Mouse (Mus musculus): ENCODE results near the gene Glis3. TPM values are rescaled to one million over a fixed set of nuclear protein-coding genes. Genes with fewer than 3 reads are reported as not detected.

Gene Glis3
- polyA plus RNA-seq, 1 experiment = 6.5 TPM

DNA sequence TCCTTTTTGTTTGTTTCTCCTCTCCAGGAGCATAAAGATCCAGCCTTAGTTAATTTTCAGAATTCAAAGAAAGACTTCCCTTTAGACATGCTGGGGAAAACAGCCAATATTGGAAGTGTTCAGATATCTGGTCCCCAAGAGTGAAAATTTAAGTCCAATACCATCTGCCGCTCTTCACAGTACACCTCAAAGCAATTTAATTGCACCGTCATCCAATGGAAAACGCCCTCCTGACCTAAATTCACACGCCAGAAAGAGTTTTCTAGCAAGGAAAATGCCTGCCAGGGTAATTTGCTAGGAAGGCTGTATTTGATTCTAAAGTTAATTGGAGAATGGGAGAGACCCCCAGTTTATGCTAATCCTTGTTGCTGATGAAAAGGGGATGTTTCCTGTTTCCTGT lies 374.4 kb downstream of the Glis3 start:
- WGBS = 49% methylated on average over 4 of the region's 4 CpGs
- Histone ChIP-seq H3K4me3 (replicated peaks; ENCODE audit: extremely low read depth, low read depth, low read length) (no peak overlapping the region), H3K4me1 (ENCODE audit: control insufficient read depth, insufficient read depth, low read length) (no peaks in the 10 kb centered on the region)
- DNase-seq = no peak
- no peak for TF ChIP-seq POLR2A (IDR thresholded peaks at IDR 0.05; ENCODE audit: borderline replicate concordance, extremely low read depth, low read depth, low read length)
- TF ChIP-seq CTCF (IDR thresholded peaks at IDR 0.05; ENCODE audit: insufficient read depth, low read length) = no peak

- TF ChIP-seq POLR2A (IDR thresholded peaks at IDR 0.05; ENCODE audit: borderline replicate concordance, extremely low read depth, low read depth, low read length) = no peak
- TF ChIP-seq CTCF (IDR thresholded peaks at IDR 0.05; ENCODE audit: insufficient read depth, low read length) = no peak
- 75% methylated on average over 2 of the region's 2 CpGs for WGBS
- no peak for DNase-seq
- Histone ChIP-seq H3K4me3 (replicated peaks; ENCODE audit: extremely low read depth, low read depth, low read length) (no peak overlapping the region), H3K4me1 (ENCODE audit: control insufficient read depth, insufficient read depth, low read length) (no peaks in the 10 kb centered on the region)
Observed at GRCm38 (mm10) chr19:28302831-28303242, 377.0 kb downstream of the Glis3 start.

DNA sequence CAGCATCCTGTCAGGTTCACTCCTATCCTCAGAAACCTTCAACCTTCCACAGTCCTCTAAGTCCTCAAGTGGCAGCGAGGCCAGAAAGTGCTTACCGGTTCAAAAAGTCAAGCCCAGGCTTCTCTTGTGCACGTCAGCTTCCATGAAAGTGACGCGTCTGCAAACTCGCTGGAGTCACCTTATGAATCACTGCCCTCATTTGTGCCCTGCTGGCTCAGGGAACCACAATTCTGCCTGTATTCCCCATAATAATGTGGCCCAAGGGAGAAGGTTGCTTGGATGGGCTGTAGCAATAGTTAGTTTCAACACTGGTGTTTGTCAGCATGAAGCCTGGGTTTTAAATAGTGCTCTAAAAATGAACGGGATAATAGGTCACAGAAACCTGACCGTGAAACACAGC lies 379.7 kb downstream of the Glis3 start:
- DNase-seq = no peak
- no peak overlapping the region for H3K4me3 ChIP-seq (replicated peaks; ENCODE audit: extremely low read depth, low read depth, low read length)
- no peaks in the 10 kb centered on the region for H3K4me1 ChIP-seq (ENCODE audit: control insufficient read depth, insufficient read depth, low read length)
- 85% methylated on average over 8 of the region's 8 CpGs for WGBS
- TF ChIP-seq POLR2A (IDR thresholded peaks at IDR 0.05; ENCODE audit: borderline replicate concordance, extremely low read depth, low read depth, low read length) (no peak), CTCF (IDR thresholded peaks at IDR 0.05; ENCODE audit: insufficient read depth, low read length) (no peak)

DNA sequence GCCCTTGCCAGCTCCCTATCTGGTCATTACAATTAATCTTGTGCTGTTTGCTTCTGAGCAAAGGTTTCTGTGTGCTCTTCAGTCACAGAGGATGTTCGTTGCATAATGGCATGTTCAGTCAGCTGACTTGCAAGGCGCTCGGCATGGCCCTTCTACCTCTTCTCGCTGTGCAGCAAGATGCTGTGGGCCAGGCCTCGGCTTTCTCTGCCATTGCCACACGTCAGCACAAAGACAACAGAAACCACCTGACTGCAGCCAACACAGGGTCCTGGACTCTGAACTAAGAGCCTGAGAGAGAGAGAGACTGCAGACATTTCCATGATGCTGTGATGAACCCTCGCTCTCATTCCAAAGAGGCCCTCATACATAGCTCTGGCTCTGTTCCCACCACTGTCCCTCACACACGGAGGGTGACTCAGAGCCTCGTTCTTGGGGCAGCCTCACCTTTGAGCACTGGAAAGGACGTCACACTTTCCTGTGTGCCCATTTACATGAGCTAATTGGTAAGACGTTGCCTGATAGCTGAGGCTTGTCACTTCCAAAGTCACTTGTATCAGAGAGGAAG lies 380.6 kb downstream of the Glis3 start:
- DNase-seq = no peak
- H3K4me1 ChIP-seq (ENCODE audit: control insufficient read depth, insufficient read depth, low read length) = no peaks in the 10 kb centered on the region
- TF ChIP-seq POLR2A (IDR thresholded peaks at IDR 0.05; ENCODE audit: borderline replicate concordance, extremely low read depth, low read depth, low read length) = no peak
- no peak for TF ChIP-seq CTCF (IDR thresholded peaks at IDR 0.05; ENCODE audit: insufficient read depth, low read length)
- 52% methylated on average over 11 of the region's 11 CpGs for WGBS
- no peak overlapping the region for H3K4me3 ChIP-seq (replicated peaks; ENCODE audit: extremely low read depth, low read depth, low read length)

DNA sequence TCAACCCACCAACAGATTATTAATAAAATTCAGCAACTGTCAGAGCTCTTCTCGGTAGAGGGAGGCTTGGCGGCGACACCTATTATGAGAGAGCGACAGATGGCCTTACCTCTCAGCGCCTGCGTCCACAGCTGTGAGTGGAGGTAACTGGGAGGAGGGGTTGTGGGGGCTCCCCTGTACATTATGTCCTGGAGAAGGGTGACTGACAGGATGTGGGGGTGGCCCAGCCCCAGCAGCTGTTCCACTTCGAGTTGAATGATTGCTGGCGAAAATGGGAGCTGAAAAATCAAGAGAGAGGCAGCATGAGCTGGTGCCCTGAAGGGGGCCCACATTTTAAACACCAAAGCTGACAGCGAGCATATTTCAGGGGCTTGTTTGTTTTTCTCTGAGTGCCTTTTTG lies 381.2 kb downstream of the Glis3 start:
- TF ChIP-seq CTCF (IDR thresholded peaks at IDR 0.05; ENCODE audit: insufficient read depth, low read length) (no peak), POLR2A (IDR thresholded peaks at IDR 0.05; ENCODE audit: borderline replicate concordance, extremely low read depth, low read depth, low read length) (no peak)
- Histone ChIP-seq H3K4me3 (replicated peaks; ENCODE audit: extremely low read depth, low read depth, low read length) (no peak overlapping the region), H3K4me1 (ENCODE audit: control insufficient read depth, insufficient read depth, low read length) (no peaks in the 10 kb centered on the region)
- 69% methylated on average over 9 of the region's 9 CpGs for WGBS
- no peak for DNase-seq

GRCm38 (mm10) chr19:28291596-28291995 lies 388.3 kb downstream of the Glis3 start:
- no peak for DNase-seq
- TF ChIP-seq POLR2A (IDR thresholded peaks at IDR 0.05; ENCODE audit: borderline replicate concordance, extremely low read depth, low read depth, low read length) (no peak), CTCF (IDR thresholded peaks at IDR 0.05; ENCODE audit: insufficient read depth, low read length) (no peak)
- H3K4me3 ChIP-seq (replicated peaks; ENCODE audit: extremely low read depth, low read depth, low read length) = no peak overlapping the region
- no peaks in the 10 kb centered on the region; the same call in 1 of the 2 replicates for H3K4me1 ChIP-seq (ENCODE audit: control insufficient read depth, insufficient read depth, low read length)
- WGBS = 65% methylated on average over 4 of the region's 4 CpGs

- no peak overlapping the region for H3K4me3 ChIP-seq (replicated peaks; ENCODE audit: extremely low read depth, low read depth, low read length)
- WGBS = 67% methylated on average over 4 of the region's 4 CpGs
- TF ChIP-seq CTCF (IDR thresholded peaks at IDR 0.05; ENCODE audit: insufficient read depth, low read length) (no peak), POLR2A (IDR thresholded peaks at IDR 0.05; ENCODE audit: borderline replicate concordance, extremely low read depth, low read depth, low read length) (no peak)
- DNase-seq = no peak
- H3K4me1 ChIP-seq (ENCODE audit: control insufficient read depth, insufficient read depth, low read length) = no peaks in the 10 kb centered on the region; the same call in 1 of the 2 replicates
Observed at GRCm38 (mm10) chr19:28289457-28289856, 390.4 kb downstream of the Glis3 start.

DNA sequence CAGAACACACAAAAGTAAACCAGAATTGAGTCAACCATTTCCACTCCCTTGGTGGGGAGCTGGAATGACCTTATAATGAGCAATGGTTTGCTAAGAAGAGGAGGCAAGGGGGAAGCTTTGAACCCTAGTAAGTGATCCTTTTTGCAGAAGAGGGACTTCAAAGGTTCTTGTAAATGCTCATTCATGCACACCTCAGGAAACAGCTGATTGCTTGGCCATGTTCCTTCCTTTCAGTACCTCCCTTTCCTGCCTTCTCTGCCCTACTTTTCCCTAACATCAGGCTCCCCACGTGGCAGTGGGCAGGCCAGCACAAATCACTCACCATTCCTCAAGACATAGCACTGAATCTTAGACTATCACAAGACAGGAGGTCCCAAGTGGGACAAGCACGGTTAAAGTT lies 392.4 kb downstream of the Glis3 start:
- 37% methylated on average over 2 of the region's 2 CpGs for WGBS
- DNase-seq = no peak
- TF ChIP-seq CTCF (IDR thresholded peaks at IDR 0.05; ENCODE audit: insufficient read depth, low read length) = no peak
- no peak for TF ChIP-seq POLR2A (IDR thresholded peaks at IDR 0.05; ENCODE audit: borderline replicate concordance, extremely low read depth, low read depth, low read length)
- Histone ChIP-seq H3K4me1 (ENCODE audit: control insufficient read depth, insufficient read depth, low read length) (no peaks in the 10 kb centered on the region; the same call in 1 of the 2 replicates), H3K4me3 (replicated peaks; ENCODE audit: extremely low read depth, low read depth, low read length) (no peak overlapping the region)

GRCm38 (mm10) chr19:28284098-28284569 lies 395.7 kb downstream of the Glis3 start:
- no peak for DNase-seq
- no peaks in the 10 kb centered on the region for H3K4me1 ChIP-seq (ENCODE audit: control insufficient read depth, insufficient read depth, low read length)
- H3K4me3 ChIP-seq (replicated peaks; ENCODE audit: extremely low read depth, low read depth, low read length) = no peak overlapping the region
- 83% methylated on average over 7 of the region's 7 CpGs for WGBS
- no peak for TF ChIP-seq CTCF (IDR thresholded peaks at IDR 0.05; ENCODE audit: insufficient read depth, low read length)

- Histone ChIP-seq H3K4me1 (ENCODE audit: control insufficient read depth, insufficient read depth, low read length) (no peaks in the 10 kb centered on the region), H3K4me3 (replicated peaks; ENCODE audit: extremely low read depth, low read depth, low read length) (no peak overlapping the region)
- no peak for DNase-seq
- 94% methylated on average over 7 of the region's 7 CpGs for whole genome bisulfite sequencing
- TF ChIP-seq CTCF (IDR thresholded peaks at IDR 0.05; ENCODE audit: insufficient read depth, low read length) (no peak), POLR2A (IDR thresholded peaks at IDR 0.05; ENCODE audit: borderline replicate concordance, extremely low read depth, low read depth, low read length) (no peak)
Observed at GRCm38 (mm10) chr19:28283241-28284097, 396.4 kb downstream of the Glis3 start.

Data from lung, adult 2 months (tissue).